Mouse (Mus musculus) adrenal gland, postnatal 25 days (tissue): ENCODE results near the gene Nfkbib. TPM values are rescaled to one million over a fixed set of nuclear protein-coding genes. Genes with fewer than 3 reads are reported as not detected.

Source experiments
- DNase-seq: peaks from one replicate; pipeline ENCODE4 v3.0.0; 2021; ENCODE audit warnings: mixed read lengths
- total RNA-seq: library from RNA; stranded (reverse); gene quantifications from 2 replicates; pipeline ENCODE4 v1.2.3, GENCODE M21; 2021

Gene Nfkbib
- total RNA-seq, 1 experiment from 2014 or later, result 36.8 TPM

DNA sequence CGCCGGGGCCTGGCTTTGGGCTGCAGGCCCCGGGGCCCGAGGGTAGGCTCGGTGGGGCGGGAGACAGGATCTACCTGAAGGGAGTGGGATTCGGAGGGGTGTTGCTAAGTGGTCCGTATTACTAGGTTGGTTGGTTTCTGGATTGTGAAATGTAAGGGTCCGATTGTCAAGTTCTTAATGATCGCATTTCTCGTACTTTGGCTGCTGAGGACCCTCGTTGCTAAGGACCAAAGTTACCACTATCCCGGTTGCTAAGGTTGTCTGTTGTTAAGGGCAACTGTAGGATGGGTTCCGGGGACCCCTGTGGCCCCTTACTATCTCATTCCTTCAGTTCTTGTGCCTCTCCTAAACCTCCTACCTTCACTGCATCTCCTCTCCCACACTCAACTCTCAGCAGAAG, 402 bp downstream of the Nfkbib start:
- DNase-seq, result no peak

DNA sequence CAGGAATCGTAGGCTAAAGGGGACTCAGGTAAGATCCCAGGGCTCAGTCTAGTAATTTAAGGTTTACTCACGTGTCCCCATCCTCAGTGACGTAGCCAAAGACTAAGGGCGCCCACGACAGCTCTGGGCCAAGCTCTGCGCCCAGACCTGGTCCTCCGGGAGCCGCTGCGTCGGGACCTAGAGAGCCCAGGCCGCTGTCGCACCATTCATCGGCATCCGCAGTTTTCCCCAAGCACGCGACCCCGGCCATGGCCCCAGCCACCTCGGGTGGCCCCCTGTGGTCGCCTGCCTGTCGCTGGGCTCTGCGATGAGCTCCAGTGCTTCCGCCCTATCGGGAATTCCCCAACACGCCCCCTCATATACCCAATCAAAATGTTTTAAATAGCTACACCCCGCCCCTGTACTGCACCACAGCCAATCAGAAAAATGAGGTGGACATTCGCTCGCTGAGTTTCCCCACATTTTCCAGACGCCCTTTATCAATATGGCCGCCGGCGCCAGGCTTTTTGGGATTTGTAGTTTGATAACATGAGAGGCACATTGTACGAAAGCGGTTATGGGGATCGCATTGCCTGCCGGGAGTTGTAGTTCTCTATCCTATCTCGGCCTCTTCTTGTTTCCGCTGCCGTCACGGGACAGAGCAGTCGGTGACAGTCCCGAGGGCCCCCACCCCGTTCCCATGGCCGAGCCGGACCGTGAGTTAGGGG, 986 bp downstream of the Nfkbib start, which contains the start of gene Sirt2:
Gene Sirt2 (plus strand): TSS at position 563 of the 707 bp plus-strand sequence.
- DNase-seq, result peak; percentile 90

DNA sequence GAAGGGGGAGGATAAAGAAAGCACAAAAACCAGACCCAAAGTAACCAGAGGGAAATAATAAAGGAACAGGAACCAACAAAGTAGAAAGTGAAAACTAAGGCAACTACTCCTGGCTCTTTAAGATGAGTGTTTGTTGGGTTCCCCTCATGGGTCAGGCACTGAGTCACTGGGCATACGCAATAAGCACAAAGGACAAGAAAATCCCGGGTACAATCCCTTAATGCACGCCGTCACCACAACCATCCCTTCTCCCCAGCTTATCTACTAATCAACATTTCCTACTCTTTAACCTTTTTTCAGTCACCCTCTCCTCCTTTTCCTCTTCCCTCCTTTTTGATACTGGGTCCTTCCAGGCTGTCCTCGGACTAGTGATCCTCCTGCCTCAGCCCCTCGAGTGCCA, 2.1 kb downstream of the Nfkbib start:
- DNase-seq, result no peak

DNA sequence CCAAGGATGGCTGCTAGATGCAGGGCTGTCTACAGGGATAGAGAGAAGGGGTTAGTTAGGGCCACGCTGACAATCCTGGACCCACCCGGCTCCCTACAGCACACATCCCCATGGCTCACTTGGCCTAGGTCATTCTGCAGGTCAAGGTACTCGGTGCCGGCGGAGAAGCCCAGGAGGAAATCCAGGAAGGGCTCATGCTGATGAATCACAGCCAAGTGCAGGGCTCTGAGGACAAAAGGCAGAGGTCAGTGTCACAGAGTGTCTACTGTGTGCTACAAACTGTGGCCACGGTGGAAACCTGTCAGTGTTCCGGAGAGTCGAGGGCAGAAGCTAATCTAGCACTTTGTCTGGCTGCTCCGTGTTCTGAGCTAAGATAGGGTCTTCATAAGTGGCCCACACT, 5.4 kb downstream of the Nfkbib start:
- DNase-seq, result no peak

DNA sequence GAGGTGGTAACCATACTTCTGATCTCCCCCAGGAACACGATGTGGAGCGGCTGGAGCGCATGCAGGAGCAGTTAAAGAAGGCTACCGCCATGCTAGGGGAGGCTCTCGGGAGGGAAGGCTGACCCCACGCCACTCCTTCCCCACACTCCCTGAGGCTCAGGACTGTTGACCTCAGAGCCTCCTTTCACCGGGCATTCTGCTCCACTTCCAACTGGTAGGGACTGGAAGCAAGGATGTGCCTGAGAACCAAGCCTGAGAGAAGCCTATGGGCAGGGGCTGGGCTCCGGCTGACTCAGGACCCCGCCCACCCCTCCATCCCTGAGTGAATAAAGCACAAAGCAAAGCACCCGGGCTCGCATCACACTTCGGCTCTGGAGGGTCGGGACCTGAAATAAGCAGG, 8.7 kb downstream of the Nfkbib start:
- no peak for DNase-seq

DNA sequence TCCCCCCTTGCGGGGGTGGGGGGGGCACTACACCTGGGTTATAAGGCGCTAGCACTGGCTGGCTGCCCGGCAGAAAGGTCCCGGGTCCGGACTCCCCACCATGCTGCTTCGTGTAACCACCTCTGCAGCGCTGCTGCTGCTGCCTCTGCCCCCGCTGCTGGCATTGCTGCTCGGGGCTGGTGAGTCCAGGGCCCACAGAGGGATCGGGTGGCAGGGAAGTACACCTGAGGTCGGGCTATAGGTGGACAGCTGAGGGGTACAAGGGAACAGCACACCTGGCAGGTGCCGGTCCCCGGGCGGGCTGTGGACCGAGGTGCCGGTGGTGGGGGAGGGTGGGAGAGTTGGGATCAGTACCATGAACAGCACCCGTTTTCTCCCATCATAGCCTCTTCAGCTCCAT, 11.2 kb downstream of the Nfkbib start, which contains the start of gene Ccer2:
Gene Ccer2 (plus strand): TSS at position 96 of the 400 bp plus-strand sequence.
- DNase-seq, result no peak

DNA sequence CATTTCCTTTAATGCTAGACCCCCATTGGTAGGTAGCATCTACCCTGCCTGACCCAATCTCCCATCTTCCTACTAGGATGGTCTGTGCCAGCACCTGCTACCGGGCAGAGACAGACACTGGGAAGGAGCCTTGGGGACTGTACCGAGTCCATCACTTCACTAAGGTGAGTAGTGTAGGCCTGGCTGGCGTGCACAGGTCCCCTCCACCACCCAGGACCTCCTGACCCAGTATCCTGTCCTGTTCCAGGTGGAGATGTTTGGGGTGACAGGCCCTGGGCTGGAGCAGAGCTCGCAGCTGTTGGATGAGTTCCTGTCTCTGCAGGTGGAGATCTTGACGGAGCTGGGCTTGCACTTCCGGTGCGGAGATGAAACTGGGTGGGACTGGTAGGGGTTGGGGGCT, 17.4 kb downstream of the Nfkbib start:
- DNase-seq, result no peak

DNA sequence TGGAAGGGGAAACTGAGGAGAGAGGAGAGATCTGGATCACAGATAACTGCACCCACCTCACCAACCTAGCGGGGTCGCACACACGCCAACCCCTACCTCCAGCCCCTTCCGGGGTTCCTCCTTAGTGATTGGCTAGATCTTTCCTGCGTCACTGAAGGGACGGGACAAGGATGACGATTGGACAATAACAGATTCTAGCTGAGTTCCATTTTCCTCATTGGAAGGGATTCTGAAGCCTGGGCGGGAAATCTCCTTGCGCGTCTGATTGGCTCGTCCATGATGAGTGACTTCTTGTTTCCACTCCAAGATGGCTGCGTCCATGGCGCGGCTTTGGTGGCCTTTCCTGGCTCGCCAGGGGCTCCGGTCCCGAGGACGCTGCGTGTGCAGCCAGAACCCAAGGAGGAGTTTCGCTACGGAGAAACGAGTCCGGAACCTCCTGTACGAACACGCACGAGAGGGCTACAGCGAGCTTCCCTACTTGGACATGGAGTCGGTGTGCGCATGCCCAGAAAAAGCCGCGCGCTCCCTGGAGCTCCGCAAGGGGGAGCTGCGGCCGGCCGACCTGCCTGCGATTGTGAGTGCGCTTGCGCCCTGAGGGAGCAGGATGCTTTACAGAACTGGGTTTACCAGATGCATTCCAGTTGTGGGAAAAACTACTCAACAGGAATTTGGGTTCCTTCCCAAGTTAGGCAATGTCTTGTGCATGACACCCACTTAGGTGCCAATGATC, 25.4 kb downstream of the Nfkbib start, which contains the start of the genes Mrps12 and Sars2:
Gene Mrps12 (minus strand): TSS at position 112 of the 730 bp plus-strand sequence.
Gene Sars2 (plus strand): TSS at position 284 of the 730 bp plus-strand sequence.
- peak; percentile 94 for DNase-seq

DNA sequence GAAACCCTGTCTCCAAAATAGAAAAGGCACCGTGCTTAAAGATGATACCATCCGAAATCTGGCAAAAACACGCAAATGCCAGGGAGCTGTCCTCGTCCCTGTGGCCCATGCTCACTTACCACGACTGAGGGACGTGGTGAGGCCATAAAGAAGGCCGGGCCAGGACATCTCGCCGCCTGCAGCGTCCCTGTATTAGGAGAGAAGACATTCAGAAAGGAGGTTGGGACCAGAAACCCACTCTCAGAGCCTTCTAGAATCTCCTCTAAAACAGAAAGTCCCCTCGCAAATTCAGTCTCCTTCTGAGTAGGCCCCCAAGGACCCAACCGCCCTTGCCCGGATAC, 26.0 kb downstream of the Nfkbib start:
- no peak for DNase-seq

DNA sequence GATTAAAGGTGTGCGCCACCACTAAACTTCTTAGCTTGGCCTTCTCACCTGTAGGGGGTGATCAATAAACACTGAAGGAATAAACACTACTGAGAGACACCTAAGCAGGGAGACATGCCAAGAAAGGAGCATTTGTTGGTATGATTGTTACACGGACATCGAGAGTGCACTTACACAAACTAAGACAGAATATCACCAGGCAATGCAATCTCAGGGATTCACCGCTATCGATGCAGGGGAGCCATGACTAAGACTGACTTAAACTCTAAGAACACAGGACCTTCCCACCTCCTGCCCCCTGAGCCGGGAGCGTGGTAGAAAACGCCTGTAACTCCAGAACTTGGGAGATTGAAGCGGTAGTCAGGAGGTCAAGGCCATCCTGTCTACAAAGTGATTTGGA, 26.4 kb downstream of the Nfkbib start:
- DNase-seq, result no peak

DNA sequence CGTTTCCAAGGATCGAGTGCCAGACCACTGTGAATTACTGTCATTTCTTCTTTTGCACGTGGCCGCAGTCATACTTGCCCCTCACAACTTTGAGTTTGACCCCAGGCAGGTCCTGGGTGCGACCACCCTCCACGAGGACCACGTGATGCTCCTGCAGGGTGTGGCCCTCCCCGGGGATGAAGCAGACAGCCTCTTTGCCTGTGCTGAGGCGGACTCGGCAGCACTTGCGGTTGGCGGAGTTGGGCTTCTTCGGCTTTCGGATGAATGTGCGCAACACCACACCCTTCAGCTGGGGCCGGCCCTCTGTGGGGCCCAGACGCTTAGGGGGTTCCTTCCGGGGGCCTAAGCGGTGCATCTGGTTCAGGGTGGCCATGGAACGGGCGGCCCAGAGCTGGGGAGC, 27.5 kb downstream of the Nfkbib start:
- no peak for DNase-seq

DNA sequence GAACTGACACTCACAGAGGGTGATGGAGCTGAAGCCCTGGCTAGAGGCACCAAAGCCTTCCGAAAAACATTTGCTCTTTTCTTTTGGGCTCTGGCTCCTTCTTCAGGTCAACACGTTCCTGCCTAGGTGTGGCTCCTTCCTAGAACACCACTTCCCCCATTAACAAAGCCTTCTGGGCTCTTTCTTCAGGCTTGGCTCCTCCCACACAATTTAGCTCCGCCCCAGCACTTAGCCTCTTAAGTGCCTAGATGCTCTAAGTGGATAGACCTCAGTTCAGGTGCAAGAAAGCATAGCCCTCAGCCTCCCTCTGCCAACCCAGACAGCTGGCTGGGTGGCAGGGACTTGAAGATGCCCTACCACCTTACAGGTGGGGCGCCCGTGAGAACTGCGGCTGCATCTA, 31.6 kb downstream of the Nfkbib start:
- no peak for DNase-seq

DNA sequence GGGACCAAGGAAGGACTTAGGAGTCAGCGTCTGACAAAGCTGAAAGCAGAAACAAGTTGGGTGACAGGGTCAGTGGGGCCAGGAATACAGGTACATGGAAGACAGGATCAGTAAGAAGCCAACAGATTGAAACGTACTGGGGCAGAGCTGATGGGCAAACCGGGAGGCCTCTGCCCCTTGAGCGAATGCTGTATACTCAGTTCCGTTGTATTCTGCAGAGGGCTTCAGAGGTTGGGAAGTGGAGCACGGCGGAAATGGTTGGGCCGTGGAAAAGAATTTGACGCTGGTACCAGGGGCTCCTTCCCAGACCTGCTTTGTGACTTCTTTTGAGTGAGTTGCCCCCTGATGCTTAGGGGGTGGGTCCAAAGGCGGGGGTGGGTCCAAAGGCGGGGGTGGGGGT, 34.1 kb downstream of the Nfkbib start:
- DNase-seq, result no peak

DNA sequence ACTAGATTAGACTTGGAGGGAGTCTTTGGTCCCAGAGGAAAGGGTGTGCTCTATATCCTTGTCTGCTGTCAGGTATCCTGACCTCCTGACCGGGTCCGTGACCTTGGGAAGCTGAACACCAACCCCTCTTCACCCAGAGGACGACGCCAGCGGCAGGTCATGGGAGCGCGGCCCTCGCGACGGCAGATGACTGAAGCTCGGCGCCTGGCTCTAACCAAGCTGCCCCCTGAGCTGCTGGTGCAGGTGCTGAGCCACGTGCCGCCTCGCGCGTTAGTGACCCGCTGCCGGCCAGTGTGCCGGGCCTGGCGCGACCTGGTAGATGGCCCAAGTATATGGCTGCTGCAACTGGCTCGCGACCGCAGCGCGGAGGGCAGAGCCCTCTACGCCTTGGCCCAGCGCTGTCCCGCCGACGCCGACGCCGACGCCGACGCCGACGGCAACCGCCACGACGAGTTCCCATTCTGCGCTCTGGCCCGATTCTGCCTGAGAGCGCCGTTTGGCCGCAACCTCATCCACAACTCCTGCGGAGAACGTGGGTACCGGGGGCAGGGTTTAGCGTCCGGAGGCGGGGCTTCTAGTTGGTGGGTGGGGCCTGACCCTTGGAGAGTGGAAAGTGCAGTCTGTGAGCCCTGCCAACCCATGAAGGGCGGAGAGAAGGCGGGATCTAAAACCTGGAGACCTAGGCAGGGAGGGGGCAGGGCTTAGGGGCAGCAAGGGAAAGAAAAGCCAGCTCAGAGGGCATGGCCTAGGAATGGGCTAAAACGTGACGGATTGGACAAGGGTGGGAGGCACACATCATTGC, 34.8 kb downstream of the Nfkbib start:
- DNase-seq, result peak; percentile 84

DNA sequence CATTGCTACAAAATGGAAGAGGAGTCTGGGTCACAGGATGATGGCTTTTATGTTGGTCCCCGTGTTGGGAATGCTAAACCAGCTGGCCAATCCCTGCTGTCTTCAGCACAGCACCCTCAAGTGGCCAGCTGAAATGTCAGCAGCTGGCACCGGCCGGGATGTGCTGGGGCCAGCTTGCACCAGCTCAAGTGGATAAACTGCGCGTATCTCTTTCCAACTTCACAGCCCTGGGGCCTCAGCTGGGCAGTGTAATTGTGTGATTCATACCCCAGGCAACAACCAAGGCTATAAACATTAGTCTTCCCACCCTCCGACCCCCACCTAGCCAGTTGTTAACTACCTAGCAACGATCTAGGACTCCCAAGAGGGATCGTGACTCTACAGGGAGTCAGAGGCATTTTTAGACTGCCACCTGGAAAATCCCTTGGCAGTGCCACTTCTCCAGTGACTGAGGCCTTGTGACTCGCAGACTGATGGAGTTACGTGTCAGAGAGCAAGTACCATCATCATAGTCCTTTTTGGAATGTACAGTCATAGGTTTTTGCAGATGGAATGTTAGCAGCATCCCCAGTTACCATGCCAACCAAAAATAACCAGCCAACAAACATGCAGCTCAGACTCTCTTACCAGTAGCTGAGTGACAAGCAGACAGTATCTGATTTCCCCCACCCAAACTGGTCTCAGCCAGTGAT, 39.5 kb downstream of the Nfkbib start:
- peak; percentile 27 for DNase-seq

DNA sequence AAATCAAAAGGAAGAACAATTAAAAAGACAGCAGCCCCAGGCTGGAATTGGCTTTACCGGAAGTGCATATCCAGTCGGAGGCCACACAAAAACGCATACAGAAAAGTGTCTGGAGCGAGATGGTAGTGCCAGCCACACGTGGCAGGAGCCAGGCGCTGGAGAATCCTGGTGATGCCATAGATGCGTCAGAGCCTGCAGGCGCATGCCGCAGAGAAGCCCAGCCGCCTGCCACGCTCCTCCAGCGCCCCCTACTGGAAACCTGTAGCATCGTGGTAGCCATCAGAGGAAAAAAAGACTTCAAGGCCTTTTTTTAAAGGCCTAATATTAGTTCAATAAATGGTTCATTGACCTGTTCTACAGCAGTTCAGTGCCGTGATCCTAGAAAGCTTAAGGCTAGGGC, 40.7 kb downstream of the Nfkbib start:
- peak; percentile 87 for DNase-seq

DNA sequence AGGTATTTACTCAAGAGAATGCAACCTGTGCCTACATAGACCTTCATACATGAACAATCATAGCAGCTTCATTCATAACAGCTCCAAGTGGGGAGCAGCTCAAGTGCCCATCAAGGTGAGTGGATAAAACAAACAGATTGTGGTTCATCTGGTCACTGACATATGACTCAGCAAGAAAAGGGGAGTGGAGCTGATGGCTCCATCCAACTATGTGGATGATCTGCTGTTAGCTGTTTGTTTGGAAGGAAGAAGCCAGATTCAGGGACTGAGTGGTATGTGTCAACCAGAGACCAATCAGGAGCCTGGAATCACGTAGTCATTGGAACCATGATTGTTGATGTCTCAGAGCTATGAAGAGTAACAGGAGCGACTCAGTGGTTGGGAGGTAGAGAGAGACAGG, 42.7 kb downstream of the Nfkbib start:
- no peak for DNase-seq

DNA sequence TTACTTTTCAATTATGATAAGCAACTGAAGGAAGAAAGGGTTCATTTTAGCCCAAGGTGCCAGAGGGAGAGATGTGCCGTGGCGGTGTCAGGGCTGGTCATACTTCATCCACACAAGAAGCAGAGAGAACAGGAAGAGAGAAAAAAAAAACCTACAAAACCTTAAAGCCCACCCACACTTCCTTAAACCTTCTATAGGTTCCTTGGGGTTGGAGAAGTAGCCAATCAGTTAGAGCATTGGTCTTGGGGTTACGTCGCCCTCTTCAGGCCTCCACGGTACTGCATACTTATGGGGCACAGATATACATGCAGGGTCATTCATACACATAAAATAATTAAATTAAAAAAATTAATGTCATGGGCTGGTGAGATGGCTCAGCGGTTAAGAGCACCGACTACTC, 45.2 kb downstream of the Nfkbib start:
- DNase-seq, result no peak

DNA sequence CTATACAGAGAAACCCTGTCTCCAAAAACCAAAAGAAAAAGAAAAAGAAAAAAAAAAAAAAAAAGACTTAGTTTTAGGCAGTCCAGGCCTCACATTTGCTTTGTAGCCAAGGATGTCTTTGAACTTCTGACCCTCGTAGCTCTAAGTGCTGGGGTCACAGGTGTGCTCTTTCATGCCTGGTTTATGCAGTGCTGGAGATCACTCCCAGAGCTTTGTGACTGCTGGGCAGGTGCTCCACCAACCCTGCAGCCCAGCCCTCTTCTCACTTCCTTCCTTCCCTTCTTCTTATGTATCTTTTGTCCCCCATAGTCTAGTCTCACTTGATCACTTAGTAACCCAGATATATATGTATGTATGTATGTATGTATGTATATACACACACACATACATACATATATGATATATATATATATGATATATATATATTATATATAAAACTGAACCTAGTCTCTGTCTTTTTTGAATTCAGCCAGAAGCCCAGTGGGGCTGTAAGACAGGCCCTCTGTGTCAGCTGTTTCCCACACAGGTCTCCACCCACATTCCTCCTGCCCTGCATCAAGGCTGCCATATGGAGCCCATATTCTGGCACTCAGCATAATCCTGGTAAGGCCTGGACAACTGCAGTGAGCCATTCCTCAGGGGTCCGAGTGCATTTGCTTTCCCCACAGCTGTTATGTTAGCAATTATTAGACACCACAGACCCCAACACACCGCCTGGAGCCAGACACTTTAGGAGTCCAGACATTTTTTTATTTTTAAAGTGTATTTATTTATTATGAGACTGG, 46.4 kb downstream of the Nfkbib start:
- DNase-seq, result no peak

DNA sequence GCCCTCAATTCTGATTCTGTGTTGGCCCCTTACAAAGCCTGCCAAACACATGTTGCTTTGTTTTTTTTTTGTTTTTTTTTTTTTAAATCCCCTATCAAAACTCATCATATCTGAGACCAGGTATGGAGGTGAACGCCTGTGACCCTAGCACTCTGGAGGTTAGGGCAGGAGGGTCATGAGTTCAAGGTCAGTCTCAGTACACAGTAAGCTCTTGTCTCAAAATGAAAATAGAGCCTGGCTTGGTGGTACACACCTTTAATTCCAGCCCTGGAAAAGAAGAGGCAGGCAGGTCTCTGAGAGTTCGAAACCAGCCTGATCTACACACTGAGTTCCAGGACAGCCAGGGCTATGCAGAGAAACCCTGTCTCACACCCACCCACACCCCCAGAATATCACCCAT, 47.7 kb downstream of the Nfkbib start:
- no peak for DNase-seq

DNA sequence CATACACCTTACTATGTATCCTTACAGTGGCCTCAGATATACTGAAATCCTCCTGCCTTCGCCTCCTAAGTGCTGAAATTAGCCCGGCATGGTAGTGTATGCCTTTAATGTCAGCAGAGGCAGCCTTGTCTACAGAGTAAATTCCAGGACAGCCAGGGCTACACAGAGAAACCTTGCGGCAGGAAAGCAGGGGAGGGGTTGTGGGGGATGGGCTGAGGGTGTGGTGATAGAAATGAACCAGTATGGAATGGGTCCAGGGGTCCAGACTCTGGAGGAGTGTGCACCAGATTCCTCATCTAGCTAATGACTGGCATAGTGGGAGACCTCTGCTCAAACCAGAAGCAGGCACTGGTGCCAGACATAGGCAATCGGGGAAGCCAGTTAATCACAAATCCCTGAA, 48.2 kb downstream of the Nfkbib start:
- no peak for DNase-seq

DNA sequence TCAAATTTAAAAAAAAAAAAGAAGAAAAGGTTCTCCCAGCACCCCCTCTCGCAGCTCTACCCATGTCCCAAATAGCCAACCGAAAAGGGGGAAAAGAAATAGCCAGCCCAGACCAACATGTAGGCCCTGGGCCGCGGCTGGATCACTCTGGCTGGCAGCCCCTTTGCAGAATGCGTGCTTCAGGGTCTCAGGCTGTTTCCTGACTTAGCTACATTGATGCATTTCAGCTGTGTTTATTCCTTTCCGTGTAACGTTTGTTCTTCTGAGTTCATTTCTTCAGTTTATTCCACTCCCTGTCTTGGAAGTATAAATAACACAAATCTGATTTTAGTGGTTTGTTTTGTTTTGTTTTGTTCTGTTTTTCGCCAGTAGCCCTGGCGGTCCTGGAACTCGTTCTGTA, 49.6 kb downstream of the Nfkbib start:
- DNase-seq, result no peak
